Mouse (Mus musculus) midbrain, postnatal 0 days (tissue): ENCODE data around the gene Thap8. TPM values are rescaled to one million over a fixed set of nuclear protein-coding genes. Genes with fewer than 3 reads are reported as not detected.
"Not testable (repeated sequence)": the region's sequence is repeated elsewhere in the genome, so short reads cannot be mapped to it uniquely, and the experiment has no call there.

Experiments
- ATAC-seq: fragments of 200-750 bp; cut with Nextera tagmentation; 2 replicates; pipeline ENCODE4 v1.8.0; 2017; ENCODE audit warnings: moderate number of reproducible peaks, mild to moderate bottlenecking, moderate TSS enrichment, moderate library complexity; ENCODE audit not compliant: low FRiP score
- DNase-seq: peaks from one replicate; pipeline ENCODE4 v3.0.0-alpha.2; 2015; ENCODE audit warnings: low spot score
- H3K27ac ChIP-seq: fragments of 300-500 bp; sonication (generic); 2 replicates; pipeline ENCODE4 v1.5.1; 2014; ENCODE audit warnings: low read depth, mild to moderate bottlenecking, low read length, mixed read lengths
- H3K27me3 ChIP-seq: fragments of 300-500 bp; sonication (generic); 2 replicates; pipeline ENCODE4 v1.6.1; 2014; ENCODE audit warnings: low read length, control low read depth, mixed read lengths; ENCODE audit not compliant: insufficient read depth
- H3K36me3 ChIP-seq: fragments of 300-500 bp; sonication (generic); 2 replicates; pipeline ENCODE4 v1.6.1; 2014; ENCODE audit warnings: low read length, control low read depth, mixed read lengths; ENCODE audit not compliant: insufficient read depth
- H3K4me1 ChIP-seq: fragments of 300-500 bp; sonication (generic); 2 replicates; pipeline ENCODE4 v1.6.1; 2014; ENCODE audit warnings: mild to moderate bottlenecking, control low read depth, antibody characterized with exemption, low read length, mixed read lengths; ENCODE audit not compliant: insufficient read depth
- H3K4me2 ChIP-seq: fragments of 300-500 bp; sonication (generic); 2 replicates; pipeline ENCODE4 v1.6.1; 2014; ENCODE audit warnings: low read depth, mild to moderate bottlenecking, low read length, mixed read lengths; ENCODE audit not compliant: poor library complexity, severe bottlenecking
- H3K4me3 ChIP-seq: fragments of 300-500 bp; sonication (generic); 2 replicates; pipeline ENCODE4 v1.5.1; 2014; ENCODE audit warnings: low read depth, mild to moderate bottlenecking, low read length, moderate library complexity
- H3K9ac ChIP-seq: fragments of 300-500 bp; sonication (generic); replicated peaks from 2 replicates; pipeline ENCODE4 v1.6.1; 2014; ENCODE audit warnings: mild to moderate bottlenecking, low read length, moderate library complexity, mixed read lengths; ENCODE audit not compliant: poor library complexity, severe bottlenecking
- H3K9me3 ChIP-seq: fragments of 300-500 bp; sonication (generic); 2 replicates; pipeline ENCODE4 v1.6.1; 2016; ENCODE audit warnings: low read length, control low read depth
- CTCF ChIP-seq: IDR thresholded peaks from 2 replicates; pipeline ENCODE4 v1.5.1; 2016; ENCODE audit warnings: antibody characterized with exemption, mild to moderate bottlenecking
- WGBS: fragments of 180-500 bp; shearing (Covaris S2); extraction: QIAGEN DNeasy Blood & Tissue Kit; methylation state at CpG from one replicate; pipeline ENCODE4 v1.1.7; 2014; 5-methylcytosine and 5-hydroxymethylcytosine counted together
- polyA plus RNA-seq: library from polyadenylated mRNA; unstranded; fragments of >200 nt; fragmentation: Nextera tagmentation; extraction: Ambion mirVana; gene quantifications from 2 replicates; pipeline ENCODE4 v1.2.1, GENCODE M21; 2015
- total RNA-seq: library from RNA; depleted of rRNA; stranded (reverse); fragments of >200 nt; gene quantifications from 2 replicates; pipeline ENCODE4 v1.2.3, GENCODE M21; 2014

Gene Thap8
- total and polyA plus RNA-seq, 2 experiments from 2014 or later, result 0.57 to 0.71 TPM

DNA sequence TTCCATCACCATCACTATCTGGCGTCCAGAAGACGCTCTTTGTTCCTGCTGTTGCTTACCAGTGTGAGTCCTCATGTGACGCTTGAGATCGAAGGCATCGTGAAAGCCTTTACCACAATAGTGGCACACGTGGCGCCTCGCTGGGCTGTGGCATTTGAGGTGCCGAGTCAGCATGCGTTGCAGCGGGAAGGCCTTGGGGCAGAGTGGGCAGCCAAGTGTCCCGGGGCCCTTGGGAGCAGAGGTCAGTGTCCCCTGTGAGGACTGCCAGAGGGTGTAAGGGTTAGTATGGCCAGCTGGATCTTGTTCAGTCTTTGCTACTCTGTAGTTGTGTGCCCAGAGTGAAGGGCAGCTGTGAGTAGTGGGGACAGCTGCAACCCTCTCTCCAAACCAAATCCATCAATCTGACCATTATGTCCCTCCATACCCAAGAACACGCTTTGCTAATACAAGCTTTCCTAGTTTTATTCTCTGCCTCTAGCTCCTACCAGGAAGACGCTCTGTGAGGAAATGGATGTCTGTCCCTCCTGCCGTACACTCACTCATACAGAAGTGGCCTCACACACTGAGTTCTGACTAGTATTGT lies 45.5 kb upstream of the Thap8 start:
- H3K4me3 ChIP-seq, result no peak overlapping the region
- 94% methylated on average over 15 of the region's 15 CpGs for WGBS
- no peak overlapping the region for H3K9ac ChIP-seq
- peaks cover 20% of the 10 kb centered on the region for H3K36me3 ChIP-seq
- no peaks in the 10 kb centered on the region for H3K27me3 ChIP-seq
- no peak for TF ChIP-seq CTCF
- H3K9me3 ChIP-seq, result no peaks in the 10 kb centered on the region
- ATAC-seq, result no peak
- DNase-seq, result no peak
- no peak overlapping the region for H3K4me2 ChIP-seq
- H3K4me1 ChIP-seq, result peaks cover 12% of the 10 kb centered on the region
- H3K27ac ChIP-seq, result no peak overlapping the region

DNA sequence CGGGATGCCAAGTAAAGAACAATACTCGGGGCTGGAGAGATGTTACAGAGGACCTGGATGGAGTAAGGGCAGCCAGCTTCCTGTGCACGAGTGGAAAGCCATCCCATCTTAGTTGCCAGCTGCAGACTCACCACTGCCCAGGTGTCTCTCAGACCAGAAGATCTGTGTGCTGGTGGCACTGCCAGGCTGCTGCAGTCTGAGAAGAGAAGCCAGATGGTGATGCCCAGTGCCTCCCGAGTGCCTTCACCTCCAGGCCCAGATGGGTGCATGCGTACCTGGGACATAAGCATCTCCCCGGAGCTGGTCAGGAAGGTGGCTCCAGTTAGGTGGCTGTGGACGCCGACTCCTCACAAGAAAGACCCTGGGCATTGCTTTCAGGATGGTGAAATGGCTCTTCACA lies 44.8 kb upstream of the Thap8 start:
- H3K4me2 ChIP-seq, result no peak overlapping the region
- H3K27ac ChIP-seq, result no peak overlapping the region
- TF ChIP-seq CTCF, result no peak
- no peak overlapping the region for H3K4me3 ChIP-seq
- no peaks in the 10 kb centered on the region for H3K27me3 ChIP-seq
- H3K4me1 ChIP-seq, result peaks cover 12% of the 10 kb centered on the region
- no peaks in the 10 kb centered on the region for H3K9me3 ChIP-seq
- ATAC-seq, result no peak
- DNase-seq, result no peak
- WGBS, result 92% methylated on average over 8 of the region's 8 CpGs
- H3K9ac ChIP-seq, result no peak overlapping the region
- H3K36me3 ChIP-seq, result peaks cover 17% of the 10 kb centered on the region

DNA sequence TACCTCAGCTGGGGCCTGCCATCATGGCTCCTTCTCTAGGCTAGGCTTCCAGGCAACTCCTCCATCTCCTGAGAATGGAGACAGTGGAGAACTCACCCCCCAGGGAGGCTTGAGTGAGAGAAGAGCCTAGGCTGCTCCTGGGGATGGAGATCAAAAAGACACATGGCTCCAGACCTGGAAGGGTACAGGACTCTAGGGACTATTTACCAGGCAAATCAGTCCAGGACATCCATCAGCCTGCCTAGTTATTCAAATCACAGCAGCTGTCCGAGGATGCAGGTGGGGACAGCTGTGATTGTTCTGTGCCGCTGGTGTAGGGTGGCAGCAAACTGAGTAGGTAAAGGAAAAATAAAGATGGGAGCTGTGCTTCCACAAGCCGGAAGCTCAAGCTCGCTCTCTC lies 44.3 kb upstream of the Thap8 start, which contains the start of gene Ovol3:
Ovol3 (minus strand) TSS at position 101 of the 400 bp plus-strand sequence.
- H3K4me3 ChIP-seq, result no peak within 1 kb of the TSS
- no peak for TF ChIP-seq CTCF
- WGBS, result 92% methylated on average over 4 of the region's 4 CpGs
- H3K9ac ChIP-seq, result no peak within 1 kb of the TSS
- H3K36me3 ChIP-seq, result peaks cover 17% of the 10 kb centered on the region
- H3K4me2 ChIP-seq, result no peak within 1 kb of the TSS
- no peak for DNase-seq
- peaks cover 10% of the 10 kb centered on the region for H3K4me1 ChIP-seq
- H3K27ac ChIP-seq, result no peak within 1 kb of the TSS
- no peak for ATAC-seq
- no peaks in the 10 kb centered on the region for H3K9me3 ChIP-seq
- no peaks in the 10 kb centered on the region for H3K27me3 ChIP-seq

DNA sequence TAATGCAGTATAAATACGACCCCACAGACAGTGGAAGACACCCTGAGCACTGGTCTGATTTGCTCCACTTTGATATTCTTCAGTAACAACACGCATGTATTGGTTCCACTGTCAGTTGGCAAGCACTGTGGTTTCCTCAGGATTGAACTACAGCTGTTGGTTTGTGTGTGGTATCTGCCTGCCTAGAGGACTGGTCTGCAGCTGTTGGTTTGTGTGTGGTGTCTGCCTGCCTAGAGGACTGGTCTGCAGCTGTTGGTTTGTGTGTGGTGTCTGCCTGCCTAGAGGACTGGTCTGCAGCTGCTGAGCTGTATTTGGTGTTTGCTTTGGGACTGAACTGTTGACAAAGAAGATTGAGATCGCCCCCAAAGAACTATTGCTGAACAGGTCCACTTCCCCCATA lies 42.5 kb upstream of the Thap8 start:
- H3K36me3 ChIP-seq, result peaks cover 17% of the 10 kb centered on the region
- ATAC-seq, H3K4me1 ChIP-seq, H3K4me2 ChIP-seq, H3K27me3 ChIP-seq, H3K4me3 ChIP-seq, DNase-seq, H3K27ac ChIP-seq, H3K9ac ChIP-seq, H3K9me3 ChIP-seq: not testable (repeated sequence)
- WGBS, result 86% methylated on average over 3 of the region's 3 CpGs

DNA sequence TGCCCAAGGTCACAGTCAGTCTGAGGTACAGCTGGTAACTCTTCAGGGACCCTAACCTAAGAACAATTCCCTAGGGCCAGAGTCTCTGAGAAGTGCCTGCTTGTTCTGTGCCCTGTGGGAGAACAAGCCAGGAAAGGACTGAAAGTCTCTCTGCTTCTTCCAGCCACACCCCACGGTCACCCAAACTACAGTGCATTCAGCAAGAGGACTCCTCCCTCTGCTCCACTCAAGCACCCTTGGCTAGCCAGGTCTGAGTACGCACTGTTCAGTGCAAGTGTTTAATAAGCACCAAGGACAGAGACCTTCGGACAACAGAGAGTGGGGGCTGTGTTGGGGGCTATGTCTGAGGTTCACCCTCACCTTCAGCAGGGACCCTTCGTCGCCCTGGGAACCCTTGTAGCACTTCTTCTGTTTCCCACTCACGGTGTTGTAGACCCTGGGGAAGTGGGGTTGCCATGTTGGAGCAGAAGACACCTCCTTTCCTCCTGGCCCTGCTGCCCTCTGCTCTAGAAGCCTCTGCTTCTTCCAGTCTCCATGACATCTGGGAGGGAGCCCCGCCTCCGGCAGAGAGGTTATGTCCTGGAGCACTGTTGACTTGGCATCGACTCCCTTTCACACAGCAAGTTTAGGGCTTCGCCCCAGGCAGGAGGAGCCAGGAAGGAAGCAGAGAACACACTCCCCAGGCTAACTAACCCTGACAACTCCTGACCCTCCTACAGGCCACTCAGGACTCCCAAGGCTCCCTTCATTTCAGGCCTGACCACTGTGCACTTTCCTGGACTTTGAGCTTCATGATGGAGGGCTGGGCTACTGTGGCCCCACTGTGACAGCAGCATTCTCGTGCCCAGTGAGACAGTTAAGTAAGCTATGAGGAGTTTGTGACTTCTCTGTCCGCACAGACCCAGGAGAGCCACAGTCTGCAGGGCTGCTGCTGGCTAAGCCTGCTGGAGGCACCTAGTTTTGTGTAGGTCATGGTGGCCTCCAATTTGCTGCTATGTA lies 27.6 kb upstream of the Thap8 start:
- no peak for ATAC-seq
- no peak for DNase-seq
- H3K27ac ChIP-seq, result no peak overlapping the region
- H3K27me3 ChIP-seq, result no peaks in the 10 kb centered on the region
- H3K4me2 ChIP-seq, result no peak overlapping the region
- H3K36me3 ChIP-seq, result peaks cover 6% of the 10 kb centered on the region; the same call in 1 of the 2 replicates
- no peak for TF ChIP-seq CTCF
- no peaks in the 10 kb centered on the region for H3K4me1 ChIP-seq
- WGBS, result 84% methylated on average over 12 of the region's 12 CpGs
- no peak overlapping the region for H3K9ac ChIP-seq
- no peaks in the 10 kb centered on the region for H3K9me3 ChIP-seq
- H3K4me3 ChIP-seq, result no peak overlapping the region

DNA sequence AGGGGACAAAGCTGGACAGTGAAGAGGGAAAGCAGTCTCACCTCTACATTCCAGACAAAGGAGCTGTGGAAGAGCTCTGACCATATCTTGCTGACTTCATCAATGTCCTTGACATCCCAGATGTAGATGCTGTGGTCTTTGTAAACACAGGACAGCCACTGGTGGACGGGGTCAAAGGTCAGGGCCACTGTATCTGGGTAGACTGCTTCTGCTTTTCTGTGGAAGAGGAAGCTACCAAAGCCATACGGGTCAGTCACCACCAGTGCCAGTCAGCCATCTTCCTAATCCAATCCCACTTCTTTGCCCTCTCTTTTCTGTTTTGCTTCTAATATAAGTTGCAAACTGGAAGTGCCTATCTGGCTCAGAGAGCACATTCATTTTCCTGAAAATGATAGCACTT lies 14.9 kb upstream of the Thap8 start:
- H3K27ac ChIP-seq, result no peak overlapping the region
- TF ChIP-seq CTCF, result no peak
- H3K4me2 ChIP-seq, result no peak overlapping the region
- no peak for ATAC-seq
- WGBS, result 81% methylated on average over 2 of the region's 2 CpGs
- no peak overlapping the region for H3K9ac ChIP-seq
- no peaks in the 10 kb centered on the region for H3K27me3 ChIP-seq
- H3K4me3 ChIP-seq, result no peak overlapping the region
- DNase-seq, result no peak
- H3K9me3 ChIP-seq, result no peaks in the 10 kb centered on the region
- H3K4me1 ChIP-seq, result no peaks in the 10 kb centered on the region
- H3K36me3 ChIP-seq, result no peaks in the 10 kb centered on the region
